Mouse (Mus musculus): ENCODE results near the gene Ift43. TPM values are rescaled to one million over a fixed set of nuclear protein-coding genes. Genes with fewer than 3 reads are reported as not detected.

Gene Ift43
- polyA plus RNA-seq, 2 experiments, result 3.3 to 7.3 TPM

GRCm38 (mm10) chr12:86077322-86077721 lies 5.0 kb upstream of the Ift43 start:
- Histone ChIP-seq H3K27me3 (ENCODE audit: control insufficient read depth, insufficient read depth, low read length) (peaks cover 26% of the 10 kb centered on the region), H3K9ac (replicated peaks) (no peak overlapping the region), H3K27ac (no peak overlapping the region), H3K9me3 (ENCODE audit: control insufficient read depth, low read length) (no peaks in the 10 kb centered on the region), H3K4me1 (replicated peaks; ENCODE audit: control insufficient read depth in 2 of 2, insufficient read depth in 2 of 2, low read length in 1 of 2) (no peaks in the 10 kb centered on the region; a peak in 1 of 4 replicates), H3K4me3 (ENCODE audit: insufficient read depth in 1 of 2, low read depth in 2 of 2, low read length in 2 of 2) (peak overlapping the region in 1 of 2 experiments; percentile 27; a peak in 1 of 4 replicates), H3K4me2 (ENCODE audit: low read depth) (no peak overlapping the region), H3K36me3 (replicated peaks; ENCODE audit: control insufficient read depth, insufficient read depth, low read depth) (no peaks in the 10 kb centered on the region)
- DNase-seq (ENCODE audit: low read depth in 3 of 3, low spot score in 3 of 3), result no peak
- TF ChIP-seq EP300 (IDR thresholded peaks at IDR 0.05; ENCODE audit: low read depth), result no peak
- no peak for ATAC-seq (ENCODE audit: insufficient read depth)
- WGBS (ENCODE audit: insufficient replicate concordance), result 39% methylated on average over 8 of the region's 8 CpGs

GRCm38 (mm10) chr12:86077736-86078135 lies 4.6 kb upstream of the Ift43 start:
- no peak for ATAC-seq (ENCODE audit: insufficient read depth)
- no peak overlapping the region for H3K27ac ChIP-seq
- TF ChIP-seq CTCF (IDR thresholded peaks at IDR 0.05; ENCODE audit: low read depth) (no peak), EP300 (IDR thresholded peaks at IDR 0.05; ENCODE audit: low read depth) (no peak)
- no peaks in the 10 kb centered on the region for H3K9me3 ChIP-seq (ENCODE audit: control insufficient read depth, low read length)
- H3K4me2 ChIP-seq (ENCODE audit: low read depth), result peak overlapping the region; percentile 80
- 46% methylated on average over 11 of the region's 11 CpGs for WGBS (ENCODE audit: insufficient replicate concordance)
- H3K9ac ChIP-seq (replicated peaks), result no peak overlapping the region
- H3K4me3 ChIP-seq (ENCODE audit: insufficient read depth in 1 of 2, low read depth in 2 of 2, low read length in 2 of 2), result peak overlapping the region in 1 of 2 experiments; percentile 27; a peak in 1 of 4 replicates
- no peaks in the 10 kb centered on the region; a peak in 1 of 4 replicates for H3K4me1 ChIP-seq (replicated peaks; ENCODE audit: control insufficient read depth in 2 of 2, insufficient read depth in 2 of 2, low read length in 1 of 2)
- peaks cover 27% of the 10 kb centered on the region for H3K27me3 ChIP-seq (ENCODE audit: control insufficient read depth, insufficient read depth, low read length)
- DNase-seq (ENCODE audit: low read depth in 3 of 3, low spot score in 3 of 3), result no peak
- no peaks in the 10 kb centered on the region for H3K36me3 ChIP-seq (replicated peaks; ENCODE audit: control insufficient read depth, insufficient read depth, low read depth)

GRCm38 (mm10) chr12:86078176-86078552 lies 4.2 kb upstream of the Ift43 start:
- no peak for DNase-seq (ENCODE audit: low read depth in 3 of 3, low spot score in 3 of 3)
- no peak for ATAC-seq (ENCODE audit: insufficient read depth)
- peak overlapping the region; percentile 48 to 57; a peak in 3 of 4 replicates for H3K4me3 ChIP-seq (ENCODE audit: insufficient read depth in 1 of 2, low read depth in 2 of 2, low read length in 2 of 2)

GRCm38 (mm10) chr12:86078553-86079201 lies 3.7 kb upstream of the Ift43 start, which contains the start of gene Tgfb3:
TSS of gene Tgfb3 (minus strand) at chr12:86079041.
- no peaks in the 10 kb centered on the region for H3K36me3 ChIP-seq (replicated peaks; ENCODE audit: control insufficient read depth, insufficient read depth, low read depth)
- peak within 1 kb of the TSS; percentile 48 to 57 for H3K4me3 ChIP-seq (ENCODE audit: insufficient read depth in 1 of 2, low read depth in 2 of 2, low read length in 2 of 2)
- no peaks in the 10 kb centered on the region; a peak in 1 of 4 replicates for H3K4me1 ChIP-seq (replicated peaks; ENCODE audit: control insufficient read depth in 2 of 2, insufficient read depth in 2 of 2, low read length in 1 of 2)
- no peaks in the 10 kb centered on the region for H3K9me3 ChIP-seq (ENCODE audit: control insufficient read depth, low read length)
- no peak within 1 kb of the TSS for H3K27ac ChIP-seq
- ATAC-seq (ENCODE audit: insufficient read depth) (peak; percentile 39; the same call in 1 of the 2 replicates), DNase-seq (ENCODE audit: low read depth in 3 of 3, low spot score in 3 of 3) (no peak)
- H3K27me3 ChIP-seq (ENCODE audit: control insufficient read depth, insufficient read depth, low read length), result peaks cover 32% of the 10 kb centered on the region
- WGBS (ENCODE audit: insufficient replicate concordance), result 4% methylated on average over 25 of the region's 25 CpGs
- H3K4me2 ChIP-seq (ENCODE audit: low read depth), result peak within 1 kb of the TSS; percentile 80
- no peak for TF ChIP-seq EP300 (IDR thresholded peaks at IDR 0.05; ENCODE audit: low read depth)
- no peak for TF ChIP-seq CTCF (IDR thresholded peaks at IDR 0.05; ENCODE audit: low read depth)
- H3K9ac ChIP-seq (replicated peaks), result peak within 1 kb of the TSS; percentile 53

More at GRCm38 (mm10) chr12:86078176-86078552, 4.2 kb upstream of the Ift43 start:
- 47% methylated on average over 9 of the region's 9 CpGs for WGBS (ENCODE audit: insufficient replicate concordance)
- Histone ChIP-seq H3K4me1 (replicated peaks; ENCODE audit: control insufficient read depth in 2 of 2, insufficient read depth in 2 of 2, low read length in 1 of 2) (no peaks in the 10 kb centered on the region; a peak in 1 of 4 replicates), H3K9me3 (ENCODE audit: control insufficient read depth, low read length) (no peaks in the 10 kb centered on the region), H3K27me3 (ENCODE audit: control insufficient read depth, insufficient read depth, low read length) (peaks cover 31% of the 10 kb centered on the region), H3K27ac (no peak overlapping the region), H3K4me2 (ENCODE audit: low read depth) (peak overlapping the region; percentile 80), H3K9ac (replicated peaks) (no peak overlapping the region), H3K36me3 (replicated peaks; ENCODE audit: control insufficient read depth, insufficient read depth, low read depth) (no peaks in the 10 kb centered on the region)
- TF ChIP-seq EP300 (IDR thresholded peaks at IDR 0.05; ENCODE audit: low read depth) (no peak), CTCF (IDR thresholded peaks at IDR 0.05; ENCODE audit: low read depth) (no peak)

GRCm38 (mm10) chr12:86079202-86079667 lies 3.1 kb upstream of the Ift43 start:
- DNase-seq (ENCODE audit: low read depth in 3 of 3, low spot score in 3 of 3), result peak; percentile 31 to 37 (median 37)
- under 1% methylated on average over 31 of the region's 31 CpGs for WGBS (ENCODE audit: insufficient replicate concordance)
- Histone ChIP-seq H3K27ac (no peak overlapping the region), H3K9ac (replicated peaks) (peak overlapping the region; percentile 53), H3K4me2 (ENCODE audit: low read depth) (peak overlapping the region; percentile 80), H3K36me3 (replicated peaks; ENCODE audit: control insufficient read depth, insufficient read depth, low read depth) (no peaks in the 10 kb centered on the region), H3K9me3 (ENCODE audit: control insufficient read depth, low read length) (no peaks in the 10 kb centered on the region), H3K4me3 (ENCODE audit: insufficient read depth in 1 of 2, low read depth in 2 of 2, low read length in 2 of 2) (peak overlapping the region; percentile 48 to 57), H3K4me1 (replicated peaks; ENCODE audit: control insufficient read depth in 2 of 2, insufficient read depth in 2 of 2, low read length in 1 of 2) (no peaks in the 10 kb centered on the region; a peak in 1 of 4 replicates), H3K27me3 (ENCODE audit: control insufficient read depth, insufficient read depth, low read length) (peaks cover 32% of the 10 kb centered on the region)
- peak; percentile 90 for TF ChIP-seq CTCF (IDR thresholded peaks at IDR 0.05; ENCODE audit: low read depth)
- no peak for TF ChIP-seq EP300 (IDR thresholded peaks at IDR 0.05; ENCODE audit: low read depth)
- ATAC-seq (ENCODE audit: insufficient read depth), result peak; percentile 66
